Mouse (Mus musculus): Measurements from ENCODE around the gene Chchd10.

Gene Chchd10

GRCm38 (mm10) chr10:75949053-75950045 lies 16.4 kb downstream of the Chchd10 start:
- no peak for DNase-seq (ENCODE audit: low spot score)

- DNase-seq (ENCODE audit: low spot score) = peak; percentile 27
Measured at GRCm38 (mm10) chr10:75950791-75951210, 17.9 kb downstream of the Chchd10 start.

- DNase-seq (ENCODE audit: low spot score) = peak; percentile 46
Measured at GRCm38 (mm10) chr10:75951424-75952050, 18.6 kb downstream of the Chchd10 start.

- DNase-seq (ENCODE audit: low spot score) = no peak
Measured at GRCm38 (mm10) chr10:75954381-75954811, 21.5 kb downstream of the Chchd10 start, which contains the start of gene Gm5134. Gm5134 (plus strand) TSS chr10:75954514.

- DNase-seq (ENCODE audit: low spot score) = no peak
Measured at GRCm38 (mm10) chr10:75973846-75974245, 40.9 kb downstream of the Chchd10 start.

GRCm38 (mm10) chr10:75975216-75975615 lies 42.3 kb downstream of the Chchd10 start:
- no peak for DNase-seq (ENCODE audit: low spot score)

GRCm38 (mm10) chr10:75978119-75978834 lies 45.3 kb downstream of the Chchd10 start:
- DNase-seq (ENCODE audit: low spot score) = no peak

GRCm38 (mm10) chr10:75978835-75979157 lies 45.9 kb downstream of the Chchd10 start:
- DNase-seq (ENCODE audit: low spot score) = no peak

GRCm38 (mm10) chr10:75979432-75979831 lies 46.5 kb downstream of the Chchd10 start:
- DNase-seq (ENCODE audit: low spot score) = no peak

All from urinary bladder, postnatal 14 days (tissue).